Mouse (Mus musculus) C2C12 (cell line): ENCODE data around the gene Dgkg. TPM values are rescaled to one million over a fixed set of nuclear protein-coding genes. Genes with fewer than 3 reads are reported as not detected.

ENCODE experiments used
- H3K27me3 ChIP-seq: one replicate; pipeline ENCODE4 v1.6.1; 2011; ENCODE audit not compliant: control insufficient read depth, insufficient read depth, insufficient read length
- H3K36me3 ChIP-seq: one replicate; pipeline ENCODE4 v1.6.1; 2011; ENCODE audit not compliant: control insufficient read depth, insufficient read depth
- H3K4me3 ChIP-seq: one replicate; pipeline ENCODE4 v1.5.1; 2011; ENCODE audit warnings: mild to moderate bottlenecking, control low read depth; ENCODE audit not compliant: poor library complexity, insufficient read depth, severe bottlenecking
- H3K79me2 ChIP-seq: one replicate; pipeline ENCODE4 v1.6.1; 2011; ENCODE audit not compliant: control insufficient read depth, insufficient read depth
- H3K79me3 ChIP-seq: one replicate; pipeline ENCODE4 v1.6.1; 2011; ENCODE audit warnings: low read depth, control low read depth
- H3ac ChIP-seq: one replicate; pipeline ENCODE3; 2011; ENCODE audit warnings: low read depth; ENCODE audit not compliant: control insufficient read depth, insufficient read length
- CEBPB ChIP-seq: IDR thresholded peaks from one replicate; pipeline ENCODE4 v1.6.1; 2011; ENCODE audit warnings: low read depth, mild to moderate bottlenecking, control low read depth, moderate library complexity
- CTCF ChIP-seq: IDR thresholded peaks from one replicate; pipeline ENCODE4 v1.5.1; 2011; ENCODE audit not compliant: control insufficient read depth, insufficient read depth, insufficient read length
- FOSL1 ChIP-seq: IDR thresholded peaks from one replicate; pipeline ENCODE4 v1.8.0; 2011; ENCODE audit warnings: mild to moderate bottlenecking, low read length; ENCODE audit not compliant: poor library complexity, insufficient read depth, severe bottlenecking
- MAX ChIP-seq: IDR thresholded peaks from one replicate; pipeline ENCODE4 v1.6.1; 2011; ENCODE audit warnings: mild to moderate bottlenecking, control low read depth
- MYOD1 ChIP-seq: IDR thresholded peaks from one replicate; pipeline ENCODE4 v1.6.1; 2011; ENCODE audit warnings: low read depth; ENCODE audit not compliant: control insufficient read depth, insufficient read length
- MYOG ChIP-seq: IDR thresholded peaks from one replicate; pipeline ENCODE4 v1.6.1; 2011; ENCODE audit not compliant: control insufficient read depth, insufficient read length; ENCODE audit errors: extremely low read depth
- USF1 ChIP-seq: IDR thresholded peaks from one replicate; pipeline ENCODE4 v1.6.1; 2011; ENCODE audit warnings: low read depth, mild to moderate bottlenecking, control low read depth, moderate library complexity
- polyA plus RNA-seq: library from polyadenylated mRNA; unstranded; fragments of >200 nt; fragmentation: generic; extraction: Trizol; gene quantifications from one replicate; pipeline ENCODE4 v1.2.1, GENCODE M21; 2012; ENCODE audit warnings: missing spikeins

The Dgkg gene
- polyA plus RNA-seq, 1 experiment: 0.01 TPM

GRCm38 (mm10) chr16:22629900-22630299 lies 27.1 kb downstream of the Dgkg start:
- Histone ChIP-seq H3ac (no peak overlapping the region), H3K79me3 (no peaks in the 10 kb centered on the region), H3K27me3 (peaks cover 4% of the 10 kb centered on the region), H3K4me3 (no peak overlapping the region), H3K79me2 (no peaks in the 10 kb centered on the region), H3K36me3 (no peaks in the 10 kb centered on the region)
- TF ChIP-seq CTCF (no peak), MYOG (no peak), FOSL1 (no peak), CEBPB (no peak), MAX (no peak), USF1 (no peak), MYOD1 (no peak)

- no peaks in the 10 kb centered on the region for H3K79me2 ChIP-seq
- no peaks in the 10 kb centered on the region for H3K36me3 ChIP-seq
- H3K79me3 ChIP-seq: no peaks in the 10 kb centered on the region
- TF ChIP-seq MYOG: no peak
- no peak for TF ChIP-seq CTCF
- TF ChIP-seq FOSL1: no peak
- TF ChIP-seq CEBPB: no peak
- no peak overlapping the region for H3ac ChIP-seq
- H3K4me3 ChIP-seq: no peak overlapping the region
- peaks cover 4% of the 10 kb centered on the region for H3K27me3 ChIP-seq
Observed at GRCm38 (mm10) chr16:22625987-22626386, 31.0 kb downstream of the Dgkg start.

- Histone ChIP-seq H3K36me3 (no peaks in the 10 kb centered on the region), H3K4me3 (no peak overlapping the region), H3ac (no peak overlapping the region), H3K79me2 (no peaks in the 10 kb centered on the region), H3K27me3 (peaks cover 4% of the 10 kb centered on the region), H3K79me3 (no peaks in the 10 kb centered on the region)
- TF ChIP-seq FOSL1: no peak
- no peak for TF ChIP-seq CTCF
- no peak for TF ChIP-seq MYOD1
- TF ChIP-seq CEBPB: no peak
- TF ChIP-seq USF1: no peak
Observed at GRCm38 (mm10) chr16:22625412-22625811, 31.6 kb downstream of the Dgkg start.

- H3K79me3 ChIP-seq: no peaks in the 10 kb centered on the region
- H3K27me3 ChIP-seq: no peaks in the 10 kb centered on the region
- TF ChIP-seq CEBPB (no peak), CTCF (no peak), FOSL1 (no peak), MAX (no peak), MYOG (no peak), MYOD1 (no peak), USF1 (no peak)
- no peaks in the 10 kb centered on the region for H3K36me3 ChIP-seq
- H3K4me3 ChIP-seq: no peak overlapping the region
- no peak overlapping the region for H3ac ChIP-seq
- H3K79me2 ChIP-seq: no peaks in the 10 kb centered on the region
Observed at GRCm38 (mm10) chr16:22622286-22622685, 34.7 kb downstream of the Dgkg start.

GRCm38 (mm10) chr16:22621299-22621920 lies 35.6 kb downstream of the Dgkg start:
- no peaks in the 10 kb centered on the region for H3K36me3 ChIP-seq
- H3K27me3 ChIP-seq: no peaks in the 10 kb centered on the region
- no peak for TF ChIP-seq USF1
- no peak for TF ChIP-seq CEBPB
- TF ChIP-seq CTCF: no peak
- TF ChIP-seq MAX: no peak
- no peak for TF ChIP-seq FOSL1
- no peak for TF ChIP-seq MYOD1
- TF ChIP-seq MYOG: no peak
- H3K79me2 ChIP-seq: no peaks in the 10 kb centered on the region
- no peak overlapping the region for H3K4me3 ChIP-seq
- no peak overlapping the region for H3ac ChIP-seq
- H3K79me3 ChIP-seq: no peaks in the 10 kb centered on the region

- no peak overlapping the region for H3K4me3 ChIP-seq
- no peaks in the 10 kb centered on the region for H3K79me3 ChIP-seq
- TF ChIP-seq MYOG: no peak
- TF ChIP-seq MAX: no peak
- TF ChIP-seq CEBPB: no peak
- TF ChIP-seq CTCF: no peak
- no peak for TF ChIP-seq FOSL1
- no peak for TF ChIP-seq USF1
- TF ChIP-seq MYOD1: no peak
- H3ac ChIP-seq: no peak overlapping the region
- H3K27me3 ChIP-seq: no peaks in the 10 kb centered on the region
- H3K79me2 ChIP-seq: no peaks in the 10 kb centered on the region
- no peaks in the 10 kb centered on the region for H3K36me3 ChIP-seq
Observed at GRCm38 (mm10) chr16:22618424-22619056, 38.5 kb downstream of the Dgkg start.
